Comparison of ENCODE assay signal across 9 mouse cellular contexts in the genomic region with DNA sequence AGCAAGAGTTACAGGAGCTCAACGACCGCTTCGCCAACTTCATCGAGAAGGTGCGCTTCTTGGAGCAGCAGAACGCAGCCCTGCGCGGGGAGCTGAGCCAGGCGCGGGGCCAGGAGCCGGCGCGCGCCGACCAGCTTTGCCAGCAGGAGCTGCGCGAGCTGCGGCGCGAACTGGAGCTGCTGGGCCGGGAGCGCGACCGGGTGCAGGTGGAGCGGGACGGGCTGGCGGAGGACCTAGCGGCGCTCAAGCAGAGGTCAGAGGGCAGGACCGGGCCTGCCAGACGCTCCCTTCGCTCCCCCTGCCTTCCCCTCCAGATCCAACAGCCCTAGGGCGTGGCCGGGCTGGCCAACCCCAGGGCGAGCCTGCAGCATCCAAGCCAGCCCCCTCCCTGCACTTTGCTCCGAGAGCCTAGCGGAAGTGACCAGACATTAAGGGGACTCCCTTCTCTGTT. TPM values are rescaled to one million over a fixed set of nuclear protein-coding genes. Genes with fewer than 3 reads are reported as not detected.
A peak's percentile ranks its signal among the peaks of the same experiment; 100 is the strongest.
DNase-seq lines count a peak whose midpoint lies in the region; ATAC-seq and TF ChIP-seq lines count a peak whose summit lies in the region.
"Had no signal": no experiment of that assay in that cellular context is flagged by ENCODE, and none has a peak within 500 bp of the region (broad histone marks: within the 10 kb centered on the region; RNA-seq: fewer than 3 reads in every experiment).

No protein-coding gene starts in this region.

- no peaks in the 10 kb centered on the region for H3K9me3 ChIP-seq in forebrain, embryonic 15.5 days
- H3K9me3 ChIP-seq in kidney, postnatal 0 days (replicated peaks; ENCODE audit: low read length) = no peaks in the 10 kb centered on the region

- TF ChIP-seq POLR2A in thymus, adult 2 months (IDR thresholded peaks at IDR 0.05; ENCODE audit: control insufficient read depth, extremely low read depth, insufficient read depth, low read length, poor library complexity) = no peak

- H3K27ac ChIP-seq in forebrain, embryonic 15.5 days (replicated peaks) = no peak overlapping the region
- no peak overlapping the region for H3K27ac ChIP-seq in kidney, postnatal 0 days
- no peak overlapping the region for H3K27ac ChIP-seq in thymus, adult 2 months (ENCODE audit: control insufficient read depth, insufficient read depth, low read length)

- peaks cover 32% of the 10 kb centered on the region for H3K4me1 ChIP-seq in forebrain, embryonic 15.5 days
- peaks cover 20% of the 10 kb centered on the region; the same call in 1 of the 2 replicates for H3K4me1 ChIP-seq in kidney, postnatal 0 days (replicated peaks; ENCODE audit: insufficient read depth, low read length)
- peaks cover 9% of the 10 kb centered on the region; the same call in 1 of the 2 replicates for H3K4me1 ChIP-seq in thymus, adult 2 months (replicated peaks; ENCODE audit: control insufficient read depth, insufficient read depth, low read length)

- peak; percentile 63 for ATAC-seq in forebrain, embryonic 15.5 days (replicated peaks)
- peak; percentile 53 for ATAC-seq in kidney, postnatal 0 days (replicated peaks; ENCODE audit: low FRiP score, low read depth)
- ATAC-seq in monocyte, adult 5-6 weeks (replicated peaks; ENCODE audit: insufficient number of reproducible peaks, low FRiP score, low TSS enrichment, poor library complexity, severe bottlenecking) = peak; percentile 18; the same call in 1 of the 2 replicates

- peak overlapping the region; percentile 37 for H3K4me3 ChIP-seq in forebrain, embryonic 15.5 days
- peak overlapping the region; percentile 31 for H3K4me3 ChIP-seq in kidney, postnatal 0 days (replicated peaks; ENCODE audit: low read depth, low read length)
- no peak overlapping the region for H3K4me3 ChIP-seq in thymus, adult 2 months (ENCODE audit: control insufficient read depth, insufficient read depth, low read length)

- WGBS in forebrain, embryonic 15.5 days = under 1% methylated on average over 37 of the region's 37 CpGs
- WGBS in kidney, postnatal 0 days = under 1% methylated on average over 35 of the region's 37 CpGs
- 3% methylated on average over 37 of the region's 37 CpGs for WGBS in thymus, adult 2 months

- H3K9ac ChIP-seq in forebrain, embryonic 15.5 days (replicated peaks) = peak overlapping the region; percentile 37; the same call in 1 of the 2 replicates
- peak overlapping the region; percentile 35; the same call in 1 of the 2 replicates for H3K9ac ChIP-seq in kidney, postnatal 0 days (ENCODE audit: low read depth, low read length)

- no peaks in the 10 kb centered on the region for H3K36me3 ChIP-seq in forebrain, embryonic 15.5 days
- no peaks in the 10 kb centered on the region for H3K36me3 ChIP-seq in kidney, postnatal 0 days (ENCODE audit: insufficient read depth, low read length)
- H3K36me3 ChIP-seq in thymus, adult 2 months (ENCODE audit: control insufficient read depth, insufficient read depth, low read length) = no peaks in the 10 kb centered on the region

- no peak for TF ChIP-seq CTCF in kidney, postnatal 0 days (IDR thresholded peaks at IDR 0.05; ENCODE audit: low read depth)
- TF ChIP-seq CTCF in thymus, adult 2 months (IDR thresholded peaks at IDR 0.05; ENCODE audit: borderline replicate concordance, control insufficient read depth, extremely low read depth, insufficient read depth, low read length, poor library complexity) = no peak

- peak overlapping the region; percentile 68 for H3K4me2 ChIP-seq in forebrain, embryonic 15.5 days (replicated peaks)
- peak overlapping the region; percentile 63 for H3K4me2 ChIP-seq in kidney, postnatal 0 days (ENCODE audit: low read length)

- peak; percentile 31 to 44 for DNase-seq in left cerebral cortex, adult 18-20 months (ENCODE audit: low spot score in 2 of 2)
- no peak for DNase-seq in left cerebral cortex, adult 8-10 months (ENCODE audit: low spot score in 2 of 2)
- peak; percentile 45 for DNase-seq in brain, adult 2 months (ENCODE audit: low read depth, low spot score)
- DNase-seq in kidney, postnatal 0 days (ENCODE audit: low spot score) = no peak
- no peak for DNase-seq in testis, postnatal 10 days (ENCODE audit: low spot score)
- DNase-seq in thymus, adult 2 months = no peak

- H3K27me3 ChIP-seq in forebrain, embryonic 15.5 days = peaks cover 65% of the 10 kb centered on the region
- H3K27me3 ChIP-seq in kidney, postnatal 0 days (ENCODE audit: insufficient read depth, low read length) = peaks cover 47% of the 10 kb centered on the region
- H3K27me3 ChIP-seq in thymus, adult 2 months (ENCODE audit: control insufficient read depth, insufficient read depth, low read length) = peaks cover 16% of the 10 kb centered on the region; the same call in 1 of the 2 replicates

RNA-seq across cellular contexts. Expression of gene Prph, which starts 0.6 kb away (rescaled TPM):
- 1 to 10 TPM in 1 of 2 experiments, under 1 TPM in 1; 0.77 to 2.6 TPM for total RNA-seq in left cerebral cortex, adult 18-20 months (2021)
- total RNA-seq in left cerebral cortex, adult 8-10 months (2022) = 1 to 10 TPM in 3 of 4 experiments, under 1 TPM in 1; 0.73 to 1.5 (median 1.2) TPM
- 0.97 and 1.3 TPM in 2 replicates for polyA plus RNA-seq in forebrain, embryonic 15.5 days (2015; fragmentation: Nextera tagmentation; extraction: Ambion mirVana)
- polyA plus RNA-seq in kidney, postnatal 0 days (2015; fragmentation: Nextera tagmentation; extraction: Ambion mirVana) = 0.26 and 0.82 TPM in 2 replicates
- 1.1 TPM in 1 of 3 replicates, not detected in the others for total RNA-seq in monocyte, adult 5-6 weeks (2017)
- 1.9 and 2.3 TPM in 2 replicates for polyA plus RNA-seq in thymus, adult 2 months (2012; rRNA removed)
- total RNA-seq: neutrophil, adult 5-6 weeks had no signal

RNA-seq across cellular contexts. Expression of gene Troap, which starts 18.8 kb away (rescaled TPM):
- total RNA-seq in left cerebral cortex, adult 18-20 months (2021) = not detected
- under 1 TPM in 2 of 4 experiments, not detected in 2; 0.74 to 0.95 TPM for total RNA-seq in left cerebral cortex, adult 8-10 months (2022)
- 19.8 and 24.8 TPM in 2 replicates for polyA plus RNA-seq in forebrain, embryonic 15.5 days (2015; fragmentation: Nextera tagmentation; extraction: Ambion mirVana)
- polyA plus RNA-seq in kidney, postnatal 0 days (2015; fragmentation: Nextera tagmentation; extraction: Ambion mirVana) = 11.4 and 11.5 TPM in 2 replicates
- total RNA-seq in monocyte, adult 5-6 weeks (2017) = 2.3 to 3.6 TPM in 2 of 3 replicates, not detected in the other
- 40.8 and 57.0 TPM in 2 replicates for polyA plus RNA-seq in thymus, adult 2 months (2012; rRNA removed)

RNA-seq across cellular contexts. Expression of gene Tuba1c, which starts 25.8 kb away (rescaled TPM):
- 10 to 100 TPM; 65.4 to 66.8 TPM for total RNA-seq in left cerebral cortex, adult 18-20 months (2021)
- 10 to 100 TPM; 41.1 to 59.7 (median 56.5) TPM for total RNA-seq in left cerebral cortex, adult 8-10 months (2022)
- polyA plus RNA-seq in forebrain, embryonic 15.5 days (2015; fragmentation: Nextera tagmentation; extraction: Ambion mirVana) = 45.7 and 53.5 TPM in 2 replicates
- polyA plus RNA-seq in kidney, postnatal 0 days (2015; fragmentation: Nextera tagmentation; extraction: Ambion mirVana) = 170 and 178 TPM in 2 replicates
- 104 to 150 TPM (median 116 TPM) in 3 replicates for total RNA-seq in monocyte, adult 5-6 weeks (2017)
- 294 and 330 TPM in 2 replicates for polyA plus RNA-seq in thymus, adult 2 months (2012; rRNA removed)

RNA-seq across cellular contexts. Expression of gene C1ql4, which starts 32.1 kb away (rescaled TPM):
- total RNA-seq in left cerebral cortex, adult 18-20 months (2021) = not detected
- not detected for total RNA-seq in left cerebral cortex, adult 8-10 months (2022)
- 0.28 and 0.33 TPM in 2 replicates for polyA plus RNA-seq in forebrain, embryonic 15.5 days (2015; fragmentation: Nextera tagmentation; extraction: Ambion mirVana)
- polyA plus RNA-seq in kidney, postnatal 0 days (2015; fragmentation: Nextera tagmentation; extraction: Ambion mirVana) = 1.3 TPM in 2 replicates
- total RNA-seq in monocyte, adult 5-6 weeks (2017) = not detected in 3 replicates
- polyA plus RNA-seq in thymus, adult 2 months (2012; rRNA removed) = 0.08 and 0.27 TPM in 2 replicates
- total RNA-seq: neutrophil, adult 5-6 weeks had no signal

RNA-seq across cellular contexts. Expression of gene Dnajc22, which starts 37.4 kb away (rescaled TPM):
- not detected for total RNA-seq in left cerebral cortex, adult 18-20 months (2021)
- under 1 TPM in 3 of 4 experiments, not detected in 1; 0.30 to 0.56 (median 0.34) TPM for total RNA-seq in left cerebral cortex, adult 8-10 months (2022)
- polyA plus RNA-seq in forebrain, embryonic 15.5 days (2015; fragmentation: Nextera tagmentation; extraction: Ambion mirVana) = 0.46 and 0.53 TPM in 2 replicates
- 8.8 TPM in 2 replicates for polyA plus RNA-seq in kidney, postnatal 0 days (2015; fragmentation: Nextera tagmentation; extraction: Ambion mirVana)
- not detected in 3 replicates for total RNA-seq in monocyte, adult 5-6 weeks (2017)
- polyA plus RNA-seq in thymus, adult 2 months (2012; rRNA removed) = 0.39 and 0.46 TPM in 2 replicates
- total RNA-seq: neutrophil, adult 5-6 weeks had no signal

Comparison
In these comparisons a context has a peak if more than half of its experiments do, and no peak if none do; other contexts are left out.
1. DNase-seq: peak in left cerebral cortex, adult 18-20 months (2 of 2) and brain, adult 2 months (single experiment); none in left cerebral cortex, adult 8-10 months (0 of 2), kidney, postnatal 0 days (single experiment), testis, postnatal 10 days (single experiment) and thymus, adult 2 months (single experiment).
2. Peak in every context shown above with its lines, with median percentiles within 50 percentile points of each other: ATAC-seq.